Mouse (Mus musculus): ENCODE measurements at regions not wholly inside any gene's neighbourhood (a gene's known extent, or its start where the extent isn't known, plus 50 kb on each side); places are given as distances from the start of the nearest gene placed in this dataset.

- DNase-seq: no peak
Observed at GRCm38 (mm10) chr13:110450526-110450925, 55.7 kb downstream of the Plk2 start.

- no peak for DNase-seq
Observed at GRCm38 (mm10) chr13:110452009-110452525, 57.2 kb downstream of the Plk2 start.

GRCm38 (mm10) chr13:110455085-110455484 is 60.2 kb downstream of the Plk2 start:
- DNase-seq: no peak

GRCm38 (mm10) chr13:110455569-110456196 is 60.8 kb downstream of the Plk2 start:
- DNase-seq: no peak

- DNase-seq: no peak
Observed at GRCm38 (mm10) chr13:110458701-110459100, 63.9 kb downstream of the Plk2 start.

- DNase-seq: no peak
Observed at GRCm38 (mm10) chr13:110461581-110461980, 66.7 kb downstream of the Plk2 start.

GRCm38 (mm10) chr13:110471526-110471925 is 76.7 kb downstream of the Plk2 start:
- no peak for DNase-seq

GRCm38 (mm10) chr13:110477709-110478108 is 82.9 kb downstream of the Plk2 start:
- DNase-seq: no peak

- DNase-seq: no peak
Observed at GRCm38 (mm10) chr13:110484358-110484940, 89.6 kb downstream of the Plk2 start.

- no peak for DNase-seq
Observed at GRCm38 (mm10) chr13:110485515-110485914, 90.7 kb downstream of the Plk2 start.

- no peak for DNase-seq
Observed at GRCm38 (mm10) chr13:110490166-110490565, 95.3 kb downstream of the Plk2 start.

- DNase-seq: no peak
Observed at GRCm38 (mm10) chr13:110492296-110493001, 97.6 kb downstream of the Plk2 start.

GRCm38 (mm10) chr13:110493002-110493552 is 98.2 kb downstream of the Plk2 start:
- no peak for DNase-seq

GRCm38 (mm10) chr13:110497461-110497860 is 102.6 kb downstream of the Plk2 start:
- no peak for DNase-seq

- DNase-seq: no peak
Observed at GRCm38 (mm10) chr13:110507814-110508362, 113.0 kb downstream of the Plk2 start.

GRCm38 (mm10) chr13:110517986-110518385 is 123.1 kb downstream of the Plk2 start:
- DNase-seq: no peak

- no peak for DNase-seq
Observed at GRCm38 (mm10) chr13:110522974-110523373, 128.1 kb downstream of the Plk2 start.

GRCm38 (mm10) chr13:110527681-110528080 is 132.8 kb downstream of the Plk2 start:
- no peak for DNase-seq

- no peak for DNase-seq
Observed at GRCm38 (mm10) chr13:110529624-110530023, 134.8 kb downstream of the Plk2 start.

GRCm38 (mm10) chr13:110534320-110534764 is 139.5 kb downstream of the Plk2 start:
- peak; percentile 35 for DNase-seq

GRCm38 (mm10) chr13:110535785-110536184 is 140.9 kb downstream of the Plk2 start:
- no peak for DNase-seq

GRCm38 (mm10) chr13:110537960-110538463 is 143.2 kb downstream of the Plk2 start:
- peak; percentile 20 for DNase-seq
